Mouse (Mus musculus) myocyte (in vitro differentiated cells): ENCODE measurements around the gene 1700012B07Rik.

ENCODE experiments used
- CEBPB ChIP-seq: IDR thresholded peaks from 2 replicates; pipeline ENCODE4 v1.6.1; 2011; ENCODE audit warnings: mild to moderate bottlenecking, moderate library complexity; ENCODE audit not compliant: poor library complexity, insufficient read depth, severe bottlenecking
- E2F4 ChIP-seq: IDR thresholded peaks from one replicate; pipeline ENCODE4 v1.6.1; 2011; ENCODE audit warnings: mild to moderate bottlenecking, control low read depth, moderate library complexity; ENCODE audit not compliant: insufficient read depth
- MAX ChIP-seq: IDR thresholded peaks from one replicate; pipeline ENCODE4 v1.6.1; 2011; ENCODE audit warnings: low read depth, mild to moderate bottlenecking, control low read depth
- MYOD1 ChIP-seq, 3 experiments: IDR thresholded peaks; one replicate each; pipeline ENCODE4 v1.6.1; 2011; ENCODE audit warnings: control low read depth in 2 of 3, low read depth in 2 of 3, mild to moderate bottlenecking in 2 of 3, moderate library complexity in 1 of 3; ENCODE audit not compliant: insufficient read length in 2 of 3, control insufficient read depth in 1 of 3
- MYOG ChIP-seq, 3 experiments: IDR thresholded peaks; one replicate each; pipeline ENCODE4 v1.6.1; 2011; ENCODE audit warnings: control low read depth in 2 of 3, low read depth in 2 of 3, mild to moderate bottlenecking in 2 of 3; ENCODE audit not compliant: insufficient read length in 2 of 3, control insufficient read depth in 1 of 3, insufficient read depth in 1 of 3
- POLR2A ChIP-seq: IDR thresholded peaks from one replicate; pipeline ENCODE4 v1.6.1; 2011; ENCODE audit warnings: low read depth, mild to moderate bottlenecking, control low read depth, moderate library complexity; ENCODE audit not compliant: insufficient read length
- POLR2AphosphoS2 ChIP-seq: IDR thresholded peaks from one replicate; pipeline ENCODE4 v1.6.1; 2011; ENCODE audit warnings: low read depth, control low read depth; ENCODE audit not compliant: insufficient read length
- SRF ChIP-seq: IDR thresholded peaks from one replicate; pipeline ENCODE4 v1.6.1; 2011; ENCODE audit warnings: low read depth; ENCODE audit not compliant: control insufficient read depth, insufficient read length
- TCF12 ChIP-seq: IDR thresholded peaks from one replicate; pipeline ENCODE4 v1.6.1; 2011; ENCODE audit warnings: mild to moderate bottlenecking, control low read depth; ENCODE audit not compliant: poor library complexity, insufficient read depth, severe bottlenecking
- TCF3 ChIP-seq: IDR thresholded peaks from one replicate; pipeline ENCODE4 v1.6.1; 2011; ENCODE audit warnings: low read depth, control low read depth; ENCODE audit not compliant: insufficient read length
- USF1 ChIP-seq: IDR thresholded peaks from one replicate; pipeline ENCODE4 v1.6.1; 2011; ENCODE audit warnings: low read depth, mild to moderate bottlenecking, control low read depth, moderate library complexity

DNA sequence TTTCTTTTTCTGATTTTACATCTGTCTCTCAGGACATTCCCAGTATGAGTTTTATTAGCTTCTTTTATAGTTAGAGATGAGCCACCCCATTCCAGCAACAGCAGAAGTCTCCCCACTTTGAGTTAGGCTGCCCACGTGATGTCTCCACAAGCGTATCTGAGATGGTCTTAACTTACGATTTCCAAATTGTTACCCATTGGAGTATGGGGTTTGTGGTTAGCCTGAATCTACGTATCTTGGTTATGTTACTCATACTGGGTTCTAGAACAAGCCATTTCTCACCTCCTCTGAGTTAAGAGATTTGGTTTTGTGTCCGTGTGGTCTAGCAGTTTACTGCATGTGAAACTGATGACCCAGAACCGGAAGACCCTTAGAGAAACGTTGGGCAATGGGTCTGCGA, 37.6 kb downstream of the 1700012B07Rik start:
- TF ChIP-seq MYOG (IDR thresholded peaks at IDR 0.05; ENCODE audit: control insufficient read depth in 1 of 3, insufficient read depth in 1 of 3, insufficient read length in 2 of 3, low read depth in 2 of 3) (no peak), MAX (no peak), USF1 (no peak), E2F4 (no peak), POLR2A (no peak), MYOD1 (IDR thresholded peaks at IDR 0.05; ENCODE audit: control insufficient read depth in 1 of 3, insufficient read length in 2 of 3, low read depth in 2 of 3) (no peak), TCF12 (no peak), TCF3 (no peak), SRF (no peak), CEBPB (no peak), POLR2AphosphoS2 (no peak)
